Mouse (Mus musculus): ENCODE measurements around the gene Ntrk3. TPM values are rescaled to one million over a fixed set of nuclear protein-coding genes. Genes with fewer than 3 reads are reported as not detected.
A peak's percentile ranks its signal among the peaks of the same experiment; 100 is the strongest.

Ntrk3 gene
- total RNA-seq, 2 experiments from 2014 or later: not detected

DNA sequence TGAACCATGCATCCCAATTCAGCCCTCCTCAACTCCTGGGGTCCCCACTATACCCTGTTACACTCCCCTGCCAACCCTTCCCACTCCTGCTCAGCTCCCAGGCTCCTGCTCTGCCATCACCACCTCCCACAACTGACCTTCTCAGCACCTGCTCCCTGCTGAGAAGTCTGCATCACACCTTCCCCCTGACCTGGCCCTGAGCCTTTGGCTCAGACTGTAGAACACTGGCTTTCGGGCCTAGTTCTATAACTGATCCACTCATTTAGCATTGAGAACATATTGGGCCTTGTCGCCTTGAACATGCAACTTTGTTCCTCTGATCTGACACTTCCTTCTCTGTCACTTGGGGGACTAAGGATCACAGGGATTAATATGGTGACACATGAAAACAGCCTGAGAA lies 152.9 kb downstream of the Ntrk3 start:
- no peak for ATAC-seq (replicated peaks; ENCODE audit: low FRiP score, poor library complexity, severe bottlenecking)

DNA sequence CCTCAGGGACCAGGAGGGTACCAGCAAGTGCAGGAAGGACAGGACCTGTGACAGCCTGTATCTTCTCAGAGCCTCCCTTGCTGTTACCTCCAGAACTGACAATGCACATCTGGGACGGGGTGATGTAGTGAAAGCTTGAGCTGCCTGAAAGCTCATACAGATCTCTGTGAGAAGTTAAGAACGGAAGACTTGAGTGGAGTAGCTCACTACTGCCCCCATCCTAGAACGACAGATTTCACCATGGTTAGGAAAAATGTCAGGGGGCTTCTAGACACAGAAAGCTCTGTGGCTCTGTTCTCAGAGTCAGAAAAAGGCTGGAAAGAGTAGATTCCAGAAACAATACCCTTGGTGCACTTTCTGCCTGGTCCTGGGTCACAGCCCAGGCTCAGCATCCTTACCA lies 153.3 kb downstream of the Ntrk3 start:
- ATAC-seq (replicated peaks; ENCODE audit: low FRiP score, poor library complexity, severe bottlenecking): no peak

DNA sequence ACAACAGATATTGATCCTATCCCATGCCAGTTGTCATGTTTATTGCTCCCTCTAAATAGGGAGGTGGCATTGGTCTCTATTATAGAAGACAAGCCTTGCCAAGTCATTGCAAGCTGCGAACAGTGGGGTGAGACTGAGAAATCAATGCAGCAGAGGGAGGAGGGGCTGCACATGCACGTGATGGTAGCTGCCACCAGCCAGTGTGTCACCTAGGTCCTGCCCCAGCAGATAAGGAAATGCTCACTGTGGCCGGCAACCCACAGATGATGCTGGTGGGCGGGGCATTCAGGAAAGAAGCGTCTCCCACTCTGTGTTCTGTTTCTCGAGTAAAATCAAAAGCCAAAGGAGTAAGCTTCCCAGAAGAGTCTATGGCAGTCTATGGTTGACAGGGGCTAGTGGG lies 154.1 kb downstream of the Ntrk3 start:
- no peak for ATAC-seq (replicated peaks; ENCODE audit: low FRiP score, poor library complexity, severe bottlenecking)

DNA sequence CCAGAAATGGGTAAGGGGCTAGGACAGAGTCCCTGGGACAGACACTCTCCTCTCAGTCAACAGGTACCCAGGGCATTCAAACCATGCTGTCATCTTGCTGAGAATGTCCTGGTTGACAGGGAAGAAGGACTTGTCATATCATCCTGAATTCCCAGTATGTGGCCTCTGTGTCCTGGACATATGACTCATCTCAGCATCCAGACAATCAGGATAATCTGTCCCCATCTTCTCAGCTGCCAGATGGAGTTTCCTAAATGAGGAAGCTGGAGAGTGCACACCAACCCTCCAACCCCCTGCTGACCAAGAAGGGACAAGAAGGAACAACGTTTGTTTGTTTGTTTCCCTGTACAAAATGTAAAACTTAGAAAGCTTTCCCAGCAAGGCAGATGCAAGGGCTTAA lies 156.5 kb downstream of the Ntrk3 start:
- ATAC-seq (replicated peaks; ENCODE audit: low FRiP score, poor library complexity, severe bottlenecking): no peak

DNA sequence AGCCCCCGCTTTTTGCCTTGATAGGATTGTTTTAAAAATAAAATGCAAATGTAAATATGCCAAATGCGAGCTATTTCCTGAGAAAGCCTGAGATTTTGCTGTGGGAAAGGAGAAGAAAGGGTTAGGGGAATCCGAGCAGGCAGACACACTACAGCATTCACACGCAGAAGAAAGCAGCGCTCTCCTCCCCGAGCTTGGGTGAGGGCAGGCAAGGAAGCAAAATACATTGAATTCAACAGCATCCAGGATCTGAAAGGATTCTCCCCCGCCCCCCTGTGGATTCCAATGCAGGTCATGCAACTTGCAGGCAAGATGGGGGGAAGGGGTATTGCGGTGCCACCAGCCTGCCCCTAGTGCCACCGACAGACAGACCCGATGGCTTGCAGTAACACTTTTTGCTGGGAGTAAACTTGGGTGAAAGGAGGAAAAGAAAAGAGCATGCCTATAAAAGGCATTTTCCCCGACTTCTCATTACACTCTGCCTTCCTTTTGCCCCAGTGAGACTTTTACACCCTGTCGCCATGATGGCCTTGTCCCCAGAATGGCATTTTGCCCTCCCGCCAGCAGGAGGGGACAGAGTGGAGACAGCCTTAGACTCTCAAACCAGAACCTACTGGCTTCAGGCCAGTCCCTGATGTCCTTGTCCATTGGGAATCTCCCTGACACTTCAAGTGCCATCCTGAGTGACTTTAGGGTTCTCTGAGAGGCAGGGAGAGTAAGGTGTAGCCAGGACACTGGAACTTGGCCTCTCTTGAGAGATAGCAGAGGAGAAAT lies 158.2 kb downstream of the Ntrk3 start:
- ATAC-seq (replicated peaks; ENCODE audit: low FRiP score, poor library complexity, severe bottlenecking): no peak

DNA sequence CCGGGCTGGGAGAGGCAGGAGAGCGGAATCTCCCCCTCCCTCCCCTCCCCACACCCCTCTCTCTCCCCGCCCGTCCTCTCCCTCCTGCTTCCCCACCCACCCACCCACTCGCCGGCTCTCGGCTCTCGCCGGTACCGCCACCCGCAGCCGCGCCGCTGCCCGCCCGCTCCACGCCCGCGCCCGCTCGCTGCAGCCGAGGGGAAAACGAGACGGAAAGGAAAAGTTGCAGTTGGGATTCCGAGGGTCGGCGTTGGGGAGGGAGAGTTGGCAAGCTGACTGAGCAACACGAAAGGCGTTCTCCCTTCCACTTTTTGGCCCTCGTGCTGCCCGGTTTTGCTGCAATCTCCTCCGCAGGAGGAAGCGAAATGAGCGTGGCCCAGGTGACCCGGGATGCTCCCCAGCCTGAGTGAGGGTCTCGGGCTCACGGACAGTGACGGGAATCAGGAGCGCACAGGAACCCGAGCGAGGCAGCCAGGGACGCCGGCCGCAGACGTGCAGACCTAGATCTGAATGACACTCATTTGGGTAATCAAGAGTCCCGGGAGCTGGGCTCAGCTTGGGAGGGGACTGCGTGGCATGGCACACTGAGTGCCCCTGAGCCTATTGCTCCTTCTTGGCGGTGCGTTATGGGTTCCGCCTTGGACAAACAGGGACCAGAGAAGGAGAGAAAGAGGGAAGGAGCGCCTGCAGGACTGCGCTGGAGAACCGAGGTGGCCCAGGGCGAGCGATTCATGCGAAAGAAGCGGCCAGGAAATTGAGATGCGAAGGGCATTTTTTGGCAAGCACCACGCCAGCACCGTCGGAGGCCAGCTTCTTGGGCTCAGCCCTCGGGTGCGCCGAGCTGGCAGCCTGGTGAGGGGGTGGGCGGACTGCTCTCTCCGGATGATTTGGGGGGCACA lies 159.1 kb downstream of the Ntrk3 start:
- no peak for ATAC-seq (replicated peaks; ENCODE audit: low FRiP score, poor library complexity, severe bottlenecking)

DNA sequence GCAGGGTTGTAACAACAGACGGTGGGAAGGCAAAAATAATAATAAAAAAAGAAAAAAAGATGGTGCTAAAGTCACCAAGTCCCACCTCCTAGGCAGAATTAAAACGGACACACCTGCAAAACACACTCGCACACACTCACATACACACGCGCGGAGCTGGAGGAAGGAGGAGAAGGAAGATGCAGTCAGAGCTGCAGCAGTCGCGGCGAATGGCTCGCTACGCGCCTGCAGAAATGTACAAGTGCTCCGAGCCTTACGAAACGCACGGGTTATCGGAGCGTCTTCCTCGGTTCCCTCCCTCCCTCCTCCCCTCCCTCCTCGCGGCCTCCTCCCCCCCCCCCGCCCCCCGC lies 159.7 kb downstream of the Ntrk3 start:
- no peak for ATAC-seq (replicated peaks; ENCODE audit: low FRiP score, poor library complexity, severe bottlenecking)

DNA sequence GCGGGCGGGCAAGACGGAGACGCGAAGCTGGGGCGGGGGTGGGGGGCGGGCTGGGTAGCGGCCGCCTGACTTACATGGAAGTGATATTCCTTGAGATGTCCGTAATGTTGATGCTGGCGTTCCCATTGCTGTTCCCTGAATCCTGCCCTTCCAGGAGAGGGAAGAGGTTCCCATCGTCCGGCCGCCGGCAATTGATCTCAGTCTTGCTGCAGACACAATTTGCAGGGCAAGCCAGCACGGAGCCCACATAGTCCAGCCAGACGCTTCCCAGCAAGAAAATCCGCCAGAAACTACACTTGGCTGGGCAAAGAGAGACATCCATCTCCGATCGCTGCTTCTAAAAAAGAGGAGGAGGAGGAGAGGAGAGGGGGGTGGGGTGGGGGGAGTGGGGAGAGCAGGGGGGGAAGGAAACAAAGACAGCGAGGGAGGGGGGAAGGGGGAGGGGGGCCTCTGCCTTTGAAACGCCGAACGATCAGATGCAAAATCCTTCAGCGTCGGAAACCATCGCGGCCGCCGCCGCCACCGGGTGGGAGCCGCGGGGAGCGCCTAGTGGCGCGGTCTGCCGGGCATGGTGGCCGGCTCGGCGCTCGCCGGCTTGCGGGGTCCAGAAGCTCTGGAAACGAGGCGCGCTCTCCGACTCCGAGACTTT lies 160.2 kb downstream of the Ntrk3 start:
- no peak for ATAC-seq (replicated peaks; ENCODE audit: low FRiP score, poor library complexity, severe bottlenecking)

DNA sequence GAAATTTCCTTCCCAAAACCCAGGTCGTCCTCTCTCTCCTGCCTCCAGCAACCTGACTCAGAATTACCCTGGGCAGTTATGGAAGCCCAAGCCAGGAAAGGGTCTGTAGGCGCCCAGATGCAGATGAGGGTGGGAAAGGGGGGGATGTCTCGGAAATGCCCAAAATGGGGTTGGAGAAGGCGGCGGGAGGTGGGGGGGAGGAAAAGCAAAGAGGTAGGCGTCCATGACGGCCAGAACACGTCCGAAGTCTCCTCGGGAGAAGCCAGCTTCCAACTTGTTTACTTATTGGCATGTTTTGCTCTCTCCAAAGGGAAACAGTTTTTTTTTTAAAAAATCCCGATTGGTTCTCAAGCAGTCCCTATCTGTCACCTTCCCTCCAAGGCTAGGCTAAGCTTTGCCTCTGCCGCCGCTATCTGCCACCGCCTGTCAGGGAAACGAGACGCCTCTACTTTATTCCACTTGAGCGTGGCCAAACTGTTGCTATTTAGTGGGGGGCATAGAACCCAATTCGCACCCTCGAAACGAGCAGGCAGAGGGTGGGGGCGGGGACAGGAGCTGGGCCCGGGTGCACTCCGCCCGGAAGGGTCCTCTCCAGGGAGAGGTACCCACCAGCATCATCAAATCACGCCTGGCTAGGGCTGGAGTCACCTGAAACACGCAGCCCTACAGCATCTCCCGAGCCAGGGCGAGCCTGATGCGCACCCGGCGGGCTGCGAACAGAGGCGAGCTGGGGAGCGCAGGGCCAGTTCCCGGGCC lies 160.9 kb downstream of the Ntrk3 start:
- no peak for ATAC-seq (replicated peaks; ENCODE audit: low FRiP score, poor library complexity, severe bottlenecking)

DNA sequence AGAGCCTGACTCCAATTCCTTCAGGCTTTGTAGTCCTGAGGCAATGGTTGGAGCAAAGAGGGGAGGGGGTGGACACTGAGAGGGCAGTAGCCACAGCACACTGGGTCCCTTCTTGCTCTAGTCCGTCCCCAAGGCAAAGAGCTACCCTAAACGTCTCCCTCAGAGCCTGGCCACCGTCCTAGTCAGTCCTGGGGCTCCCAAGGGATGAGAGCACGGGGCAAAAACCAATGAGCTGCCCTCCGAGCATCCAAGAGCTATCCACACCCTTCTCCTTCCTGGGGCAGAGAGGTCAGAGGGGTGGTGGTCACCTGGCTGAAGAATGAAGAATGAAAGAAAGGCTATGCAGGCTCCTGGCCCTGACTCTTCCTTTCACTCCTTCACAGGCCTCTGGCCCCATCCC lies 161.6 kb downstream of the Ntrk3 start:
- no peak for ATAC-seq (replicated peaks; ENCODE audit: low FRiP score, poor library complexity, severe bottlenecking)

DNA sequence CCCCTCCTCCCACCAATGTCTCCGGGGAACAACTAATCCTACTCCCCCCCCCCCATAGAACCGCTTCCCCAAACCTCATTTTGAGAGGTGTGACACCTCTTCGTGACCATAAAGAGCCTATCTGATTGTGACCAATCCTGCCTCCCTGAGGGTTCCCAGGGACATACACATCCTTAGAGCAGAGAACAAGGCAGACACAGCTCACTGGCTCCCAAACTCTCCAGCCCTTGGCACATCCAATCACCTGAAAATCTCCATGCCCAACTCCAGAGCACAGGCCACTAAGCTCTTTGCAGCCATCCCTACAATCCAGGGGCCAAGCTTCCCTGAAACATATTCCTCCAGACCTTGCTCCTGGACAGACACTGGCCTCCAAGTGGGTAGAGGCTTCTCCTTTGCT lies 162.3 kb downstream of the Ntrk3 start:
- ATAC-seq (replicated peaks; ENCODE audit: low FRiP score, poor library complexity, severe bottlenecking): no peak

DNA sequence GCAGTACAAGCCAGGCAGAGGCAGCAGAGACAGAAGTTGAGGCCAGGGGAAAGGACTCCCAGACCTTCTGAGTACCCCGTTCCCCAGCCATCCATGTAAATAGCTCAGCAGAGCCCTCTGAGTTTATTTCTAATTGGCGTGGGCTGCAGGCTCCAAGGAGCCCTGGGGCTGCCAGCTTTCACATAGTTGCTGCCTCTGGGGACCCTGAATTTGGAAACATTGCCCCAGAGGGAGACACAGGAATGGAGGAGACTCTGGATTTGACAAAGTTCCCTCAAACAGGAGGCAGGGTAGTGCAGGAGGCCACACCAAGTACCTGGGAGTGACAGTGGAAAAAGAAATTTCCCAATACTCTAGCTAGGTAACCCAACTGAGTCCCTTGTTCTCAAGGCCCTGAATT lies 166.6 kb downstream of the Ntrk3 start:
- ATAC-seq (replicated peaks; ENCODE audit: low FRiP score, poor library complexity, severe bottlenecking): no peak

DNA sequence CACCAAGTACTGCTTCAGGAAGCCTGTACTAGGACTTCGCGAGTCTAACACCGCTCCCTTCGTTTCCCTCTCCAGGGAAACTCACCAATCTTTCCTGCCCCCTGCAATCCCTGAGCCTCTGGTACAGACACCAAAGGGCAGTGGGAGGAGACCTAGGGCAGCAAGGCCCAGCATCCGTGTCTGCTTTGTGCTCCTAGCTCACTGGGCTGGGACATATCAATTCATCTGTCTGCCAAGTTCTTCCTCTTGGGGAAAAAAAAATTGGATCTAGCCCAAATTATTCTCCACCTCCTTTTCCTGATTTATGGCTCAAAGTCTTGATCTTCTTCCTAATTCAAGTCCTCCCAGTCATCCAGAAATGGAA lies 168.6 kb downstream of the Ntrk3 start:
- ATAC-seq (replicated peaks; ENCODE audit: low FRiP score, poor library complexity, severe bottlenecking): no peak

DNA sequence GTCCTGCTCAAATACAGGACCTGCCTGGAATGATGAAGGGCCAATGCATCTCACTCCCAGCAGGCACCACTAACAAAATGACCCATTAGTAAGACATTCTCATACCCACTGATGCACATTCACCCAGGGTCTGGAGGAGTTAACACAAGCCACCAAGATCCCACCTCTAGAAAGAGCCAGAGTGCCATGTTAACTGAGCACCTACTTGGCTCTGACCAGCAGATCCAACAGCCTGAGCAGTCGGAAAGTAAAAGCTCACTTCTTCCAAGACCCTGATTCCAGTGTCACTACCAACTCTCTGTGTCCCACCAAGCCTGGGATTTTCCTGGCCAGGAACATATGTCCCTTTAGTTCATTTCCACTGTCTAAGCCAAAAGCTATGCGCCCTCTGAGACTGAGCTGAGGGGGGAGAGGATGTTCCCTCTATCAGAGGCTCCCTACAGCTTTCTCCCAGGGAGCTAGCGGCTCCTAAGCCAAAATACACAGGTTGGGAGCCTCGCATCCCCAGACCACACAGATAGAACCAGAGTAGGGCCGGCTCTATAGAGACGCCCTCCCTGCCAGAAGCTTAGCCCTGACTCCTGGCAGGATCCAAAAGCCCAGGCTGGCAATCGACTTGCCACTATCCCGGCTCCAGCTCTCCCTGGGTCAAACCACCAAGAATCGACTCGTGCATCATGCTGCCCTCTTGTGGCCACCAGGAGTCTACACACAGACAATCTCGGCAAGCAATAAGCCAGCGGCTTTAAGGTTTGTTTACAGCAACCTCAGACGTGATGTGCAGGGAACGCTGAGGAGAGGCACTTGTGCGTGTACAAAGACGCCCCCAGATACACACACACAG lies 169.2 kb downstream of the Ntrk3 start:
- ATAC-seq (replicated peaks; ENCODE audit: low FRiP score, poor library complexity, severe bottlenecking): no peak

DNA sequence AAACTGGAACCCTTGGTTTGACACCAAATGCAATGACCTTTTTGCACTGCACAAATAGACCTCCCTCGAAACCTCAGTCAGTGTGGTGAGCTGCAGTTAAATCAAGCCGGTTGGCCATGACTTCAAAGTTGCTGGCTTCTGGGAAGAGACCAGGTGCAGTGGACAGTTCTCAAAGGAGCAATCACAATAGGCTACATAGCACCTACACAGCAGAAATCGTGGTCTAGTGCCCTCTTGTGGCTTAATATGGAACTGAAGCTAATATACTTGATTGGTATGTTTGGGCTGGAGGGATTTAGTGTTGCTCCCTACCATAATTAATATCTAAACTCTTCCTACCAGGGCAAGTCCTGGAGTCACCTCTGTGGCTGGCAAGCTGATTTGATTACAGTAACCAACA lies 171.2 kb downstream of the Ntrk3 start:
- ATAC-seq (replicated peaks; ENCODE audit: low FRiP score, poor library complexity, severe bottlenecking): 0 out of 2 replicates have a peak, but pooled peaks have one; percentile 59

DNA sequence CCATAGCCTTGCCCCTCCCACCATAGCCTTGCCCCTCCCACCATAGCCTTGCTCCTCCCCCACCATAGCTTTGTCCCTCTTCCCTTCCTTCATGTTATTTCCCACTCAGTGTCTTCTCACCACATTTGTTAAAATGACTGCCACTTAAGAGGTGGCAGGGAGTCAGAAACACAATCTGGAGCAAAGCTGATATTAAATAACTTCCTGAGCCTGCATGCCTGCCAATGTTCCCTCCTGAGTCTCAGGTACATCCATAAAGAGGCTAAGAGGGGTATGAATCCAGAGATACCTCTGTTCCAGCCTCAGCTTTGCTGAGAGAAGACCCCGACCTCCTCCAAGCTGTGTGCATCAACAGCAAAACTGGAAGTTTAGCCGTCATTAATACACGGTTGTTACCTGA lies 172.4 kb downstream of the Ntrk3 start:
- no peak for ATAC-seq (replicated peaks; ENCODE audit: low FRiP score, poor library complexity, severe bottlenecking)

DNA sequence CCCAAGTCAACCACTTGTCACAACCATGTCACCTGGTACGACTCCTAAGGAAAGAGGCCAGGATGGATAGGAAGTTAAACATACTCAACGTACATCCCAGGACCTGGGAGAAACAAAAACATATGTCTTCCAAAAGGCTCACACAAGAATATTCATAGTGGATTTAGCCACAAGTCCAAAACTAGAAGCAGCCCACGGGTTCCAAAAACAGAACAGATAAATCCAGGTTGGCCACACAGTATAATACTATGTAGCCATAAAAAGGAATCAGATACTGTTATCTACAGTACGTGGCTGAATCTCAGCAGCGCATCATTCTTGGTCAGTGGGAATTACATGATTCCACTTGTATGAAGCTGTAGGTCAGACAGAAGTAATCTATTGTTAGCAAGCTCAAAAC lies 179.3 kb downstream of the Ntrk3 start:
- ATAC-seq (replicated peaks; ENCODE audit: low FRiP score, poor library complexity, severe bottlenecking): no peak

DNA sequence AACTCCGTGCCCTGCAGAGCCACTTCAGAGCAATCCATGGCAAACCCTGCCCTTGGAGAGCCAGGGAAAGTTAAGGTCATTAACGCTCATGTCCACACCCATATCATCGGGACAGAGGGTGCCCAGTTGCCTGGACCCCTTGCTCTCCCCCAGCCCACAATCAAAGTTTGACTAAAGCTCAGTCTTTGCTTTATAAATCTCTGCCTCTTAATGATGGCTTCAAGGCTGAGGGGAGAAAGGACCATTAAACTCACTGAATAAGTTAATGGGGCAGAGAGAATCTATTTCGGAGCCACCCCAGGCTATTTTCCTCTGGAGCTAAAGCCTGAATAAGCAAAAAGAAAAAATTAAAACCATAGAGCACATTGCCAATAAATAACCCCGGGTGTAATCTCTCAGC lies 182.3 kb downstream of the Ntrk3 start:
- no peak for ATAC-seq (replicated peaks; ENCODE audit: low FRiP score, poor library complexity, severe bottlenecking)

DNA sequence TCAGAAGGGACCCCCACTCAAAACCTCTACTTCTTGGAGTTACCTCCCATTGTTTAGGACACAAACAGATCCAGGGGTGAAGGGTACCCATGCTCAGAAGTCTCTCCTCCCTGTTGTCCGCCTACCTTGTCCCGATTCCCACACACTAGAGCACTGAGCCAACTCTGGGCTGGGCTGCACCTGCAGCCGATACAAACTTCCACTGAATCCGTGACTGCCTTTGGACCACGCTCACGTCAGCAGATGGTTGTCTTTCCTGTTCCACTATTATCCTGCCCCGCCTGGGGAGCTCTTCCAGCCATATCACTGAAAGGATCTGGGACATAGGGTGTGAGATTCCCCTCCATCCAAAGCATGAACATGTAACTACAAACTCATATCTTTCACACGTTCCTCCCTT lies 188.4 kb downstream of the Ntrk3 start:
- no peak for ATAC-seq (replicated peaks; ENCODE audit: low FRiP score, poor library complexity, severe bottlenecking)
